Mouse (Mus musculus) right cerebral cortex, postnatal 25 days (tissue): ENCODE measurements around the gene Nfe2.
"Not testable (repeated sequence)": the region's sequence is repeated elsewhere in the genome, so short reads cannot be mapped to it uniquely, and the experiment has no call there.

ENCODE experiments used
- DNase-seq: peaks from one replicate; pipeline ENCODE4 v3.0.0; 2022

The Nfe2 gene

DNA sequence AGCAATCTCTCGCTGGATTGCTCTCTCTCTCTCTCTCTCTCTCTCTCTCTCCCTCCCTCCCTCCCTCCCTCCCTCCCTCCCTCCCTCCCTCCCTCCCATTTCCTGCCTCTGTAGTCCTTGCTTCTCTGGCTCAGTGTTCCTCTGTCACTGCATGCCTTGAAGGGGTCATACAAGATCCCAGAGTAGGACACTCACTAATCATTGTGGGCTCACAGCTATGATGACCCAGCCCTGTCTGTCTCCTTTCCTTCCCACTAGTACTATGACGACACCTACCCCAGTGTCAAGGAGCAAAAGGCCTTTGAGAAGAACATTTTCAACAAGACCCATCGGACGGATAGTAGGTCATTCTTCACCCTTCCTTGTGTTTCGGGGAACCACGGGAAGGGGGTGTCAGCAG lies 32.2 kb upstream of the Nfe2 start:
- no peak for DNase-seq

DNA sequence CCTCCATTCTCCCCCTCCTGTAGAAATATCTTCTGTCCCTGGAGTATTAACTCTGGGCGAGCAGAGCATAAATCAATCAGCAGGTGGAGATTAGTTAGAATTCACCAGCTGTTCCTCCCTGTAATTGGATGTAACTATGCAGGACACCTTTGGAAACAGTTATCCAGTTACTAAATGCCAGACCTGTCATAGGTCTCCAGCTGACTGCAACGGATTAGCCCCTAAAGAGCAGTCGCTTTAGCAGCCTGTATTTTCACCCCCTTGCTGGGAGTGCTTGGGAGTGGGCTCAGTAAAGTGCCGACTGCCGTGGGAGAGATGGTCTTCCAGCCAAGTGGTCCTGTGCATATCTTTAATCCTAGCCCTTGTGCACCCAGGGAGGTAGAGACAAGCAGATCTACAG lies 31.4 kb upstream of the Nfe2 start:
- no peak for DNase-seq

DNA sequence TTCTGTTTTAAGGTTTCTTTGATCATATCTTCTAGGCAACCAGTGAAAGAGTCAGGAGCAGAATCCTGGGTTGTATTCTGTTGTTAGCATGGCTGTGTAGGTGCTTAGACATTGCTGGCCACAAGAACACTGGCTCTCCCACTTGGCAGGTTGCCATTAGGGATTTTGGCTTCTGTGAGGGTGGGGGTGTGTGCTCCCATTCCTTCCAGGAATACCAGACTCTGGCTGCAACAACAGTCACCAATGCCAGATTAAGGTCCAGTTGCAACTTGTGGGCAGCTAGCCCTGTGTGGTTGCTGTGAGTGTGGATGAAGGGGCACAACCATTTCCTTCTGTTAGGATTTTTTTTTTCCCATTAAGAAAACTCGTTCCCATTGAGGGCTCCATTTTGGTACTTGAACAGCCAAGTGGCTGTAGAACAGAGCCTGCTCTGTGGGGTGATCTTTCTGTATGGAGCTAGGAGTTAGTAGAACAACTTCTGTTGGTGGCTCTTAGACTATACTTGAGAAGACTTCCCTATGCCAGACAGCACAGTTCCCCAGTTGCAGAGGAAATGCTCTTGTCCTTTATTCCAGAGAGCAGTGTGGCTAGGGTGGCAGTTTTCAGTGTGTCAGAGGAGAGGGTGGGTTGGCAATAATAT lies 27.7 kb upstream of the Nfe2 start:
- DNase-seq, result no peak

DNA sequence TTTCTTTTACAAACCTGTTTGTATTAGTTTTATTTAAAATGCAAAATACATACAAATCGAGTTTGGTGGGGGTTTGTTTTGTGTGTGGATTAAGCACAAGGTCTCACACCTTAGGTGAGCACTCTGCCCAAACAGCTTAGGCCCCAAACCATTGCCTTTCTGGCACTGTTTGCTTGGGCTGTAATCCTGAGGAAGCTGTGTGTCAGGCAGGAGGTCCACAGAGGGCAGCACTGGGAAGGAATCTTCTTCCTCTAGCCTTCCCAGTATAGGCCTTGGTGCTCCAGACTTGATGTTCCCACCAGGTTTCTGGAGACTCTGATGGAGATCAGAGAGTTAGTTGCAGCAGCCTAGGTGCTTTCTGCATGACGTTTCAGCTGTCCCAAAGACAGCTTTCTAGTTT lies 26.4 kb upstream of the Nfe2 start:
- DNase-seq, result no peak

DNA sequence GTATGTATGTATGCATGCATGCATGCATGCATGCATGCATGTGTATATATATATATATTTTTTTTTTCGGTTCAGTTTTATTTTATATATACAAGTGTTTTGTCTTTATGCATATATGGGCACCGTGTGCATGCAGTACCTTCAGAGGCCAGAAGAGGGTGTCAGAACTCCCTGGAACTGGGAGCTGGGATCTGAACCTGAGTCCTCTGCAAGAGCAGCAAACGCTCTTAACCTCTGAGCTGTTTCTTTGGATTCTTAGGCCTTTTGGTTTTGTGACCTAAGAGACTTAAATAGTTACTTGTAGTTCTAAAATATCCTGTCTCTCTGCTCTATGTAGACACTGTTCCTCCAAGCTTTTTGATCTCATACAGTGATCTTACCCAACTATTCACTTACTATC lies 25.9 kb upstream of the Nfe2 start:
- DNase-seq, result no peak

DNA sequence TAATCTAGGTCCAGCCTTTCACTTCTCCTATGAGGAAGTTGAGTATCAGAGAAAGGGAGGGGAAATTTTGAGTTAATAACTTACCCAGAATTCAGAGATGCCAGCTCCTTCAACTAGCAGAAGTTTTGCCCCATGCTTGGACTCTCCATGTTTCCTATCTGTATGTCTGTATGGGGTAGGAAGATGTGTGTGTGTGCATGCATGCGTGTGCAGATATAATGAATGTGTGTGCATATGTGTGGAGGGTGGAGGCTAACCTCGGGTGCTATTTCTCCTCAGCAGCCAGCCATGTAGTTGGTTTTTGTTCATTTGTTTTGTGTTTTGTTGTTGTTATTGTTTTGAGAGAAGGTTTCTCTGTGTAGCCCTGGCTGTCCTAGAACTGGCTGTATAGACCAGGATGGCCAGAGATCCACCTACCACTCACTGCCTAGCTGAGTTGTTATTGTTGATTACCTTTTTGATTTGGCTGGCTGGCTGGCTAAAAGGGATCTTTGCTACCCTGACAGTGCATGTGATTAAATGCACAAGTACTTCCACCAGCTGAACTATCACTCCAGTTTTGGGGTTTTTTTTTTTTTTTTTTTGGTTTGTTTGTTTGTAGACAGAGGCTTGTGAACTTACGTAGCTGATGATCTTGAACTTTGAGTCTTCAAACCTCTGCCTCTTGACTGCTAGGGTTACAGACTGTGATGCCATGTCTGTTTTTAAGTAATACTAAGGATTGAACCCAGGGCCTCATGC lies 23.4 kb upstream of the Nfe2 start:
- DNase-seq, result no peak

DNA sequence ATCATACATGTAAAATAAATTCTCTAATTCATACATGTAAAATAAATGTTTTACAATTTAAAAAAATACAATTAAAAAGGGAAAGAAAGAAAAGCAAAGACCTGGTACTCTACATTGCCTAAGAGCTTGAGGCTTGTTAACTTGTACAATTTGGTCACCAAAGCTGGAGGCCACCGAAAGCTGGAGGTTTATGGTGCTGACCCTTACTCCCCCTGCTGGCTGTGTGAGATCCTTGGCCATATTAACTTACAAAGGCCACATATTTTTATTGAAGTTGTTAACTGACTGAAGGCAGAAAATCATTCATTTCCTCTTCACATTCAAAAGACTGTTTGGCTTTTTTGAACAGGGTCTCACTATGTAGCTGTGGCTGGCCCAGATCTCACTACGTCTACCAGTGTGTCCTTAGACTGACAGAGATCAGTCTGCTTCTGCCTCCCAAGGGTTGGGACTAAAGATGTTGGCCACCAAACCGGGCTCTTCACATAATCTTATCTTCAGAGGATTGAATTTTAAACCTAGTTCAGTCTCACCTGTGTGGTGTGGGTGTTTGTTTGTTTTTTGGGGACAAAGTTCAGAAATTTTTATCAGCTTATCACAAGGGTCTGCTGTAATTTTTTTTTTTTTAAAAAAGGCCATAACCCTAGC lies 22.7 kb upstream of the Nfe2 start:
- DNase-seq, result no peak

DNA sequence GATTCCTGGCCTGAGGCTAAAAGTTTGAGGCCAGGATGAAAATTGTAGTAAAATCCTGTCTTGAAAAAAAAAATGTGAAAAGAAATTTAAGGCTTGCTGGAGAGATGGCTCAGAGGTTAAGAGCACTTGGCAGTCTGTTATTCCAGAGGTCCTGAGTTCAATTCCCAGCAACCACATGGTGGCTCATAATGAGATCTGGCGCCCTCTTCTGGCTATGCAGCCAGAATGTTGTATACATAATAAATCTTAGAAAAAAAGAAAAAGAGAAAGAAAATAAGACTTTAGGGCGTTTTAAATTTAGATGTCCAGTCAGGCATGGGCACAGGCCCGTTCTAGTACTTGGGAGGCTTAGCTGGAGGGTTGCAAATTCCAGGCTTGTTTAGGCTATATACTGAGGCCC lies 21.5 kb upstream of the Nfe2 start:
- no peak for DNase-seq

DNA sequence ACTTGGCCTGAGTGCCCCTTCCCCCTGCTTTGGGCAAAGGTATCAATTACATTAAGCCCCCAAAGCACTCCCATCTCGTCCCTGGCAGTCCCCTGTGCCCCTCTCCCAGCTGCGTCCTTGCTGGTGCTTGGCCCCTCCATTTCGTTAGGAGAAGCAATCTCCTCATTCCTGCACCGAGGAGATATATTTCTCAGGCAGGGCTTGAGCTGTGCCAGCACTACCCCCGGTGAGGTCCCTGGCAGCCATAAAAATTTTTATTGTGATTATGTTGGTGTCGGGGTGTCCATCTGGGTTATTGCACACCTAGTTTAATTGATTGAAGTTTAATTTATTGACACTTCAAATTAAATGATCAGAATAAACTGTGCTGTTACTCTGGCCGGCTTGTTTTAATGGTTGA lies 19.7 kb upstream of the Nfe2 start:
- DNase-seq, result no peak

DNA sequence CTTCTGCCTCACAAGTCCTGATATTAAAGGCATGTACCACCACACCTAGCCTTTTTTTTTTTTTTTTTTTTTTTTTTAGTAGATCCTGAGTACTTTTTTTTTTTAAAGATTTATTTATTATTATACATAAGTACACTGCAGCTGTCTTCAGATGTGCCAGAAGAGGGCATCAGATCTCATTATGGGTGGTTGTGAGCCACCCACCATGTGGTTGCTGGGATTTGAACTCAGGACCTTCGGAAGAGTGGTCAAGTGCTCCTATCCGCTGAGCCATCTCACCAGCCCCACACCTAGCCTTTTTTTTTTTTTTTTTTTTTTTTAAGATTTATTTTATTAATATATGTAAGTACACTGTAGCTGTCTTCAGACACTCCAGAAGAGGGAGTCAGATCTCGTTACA lies 17.7 kb upstream of the Nfe2 start:
- DNase-seq, result not testable (repeated sequence)

DNA sequence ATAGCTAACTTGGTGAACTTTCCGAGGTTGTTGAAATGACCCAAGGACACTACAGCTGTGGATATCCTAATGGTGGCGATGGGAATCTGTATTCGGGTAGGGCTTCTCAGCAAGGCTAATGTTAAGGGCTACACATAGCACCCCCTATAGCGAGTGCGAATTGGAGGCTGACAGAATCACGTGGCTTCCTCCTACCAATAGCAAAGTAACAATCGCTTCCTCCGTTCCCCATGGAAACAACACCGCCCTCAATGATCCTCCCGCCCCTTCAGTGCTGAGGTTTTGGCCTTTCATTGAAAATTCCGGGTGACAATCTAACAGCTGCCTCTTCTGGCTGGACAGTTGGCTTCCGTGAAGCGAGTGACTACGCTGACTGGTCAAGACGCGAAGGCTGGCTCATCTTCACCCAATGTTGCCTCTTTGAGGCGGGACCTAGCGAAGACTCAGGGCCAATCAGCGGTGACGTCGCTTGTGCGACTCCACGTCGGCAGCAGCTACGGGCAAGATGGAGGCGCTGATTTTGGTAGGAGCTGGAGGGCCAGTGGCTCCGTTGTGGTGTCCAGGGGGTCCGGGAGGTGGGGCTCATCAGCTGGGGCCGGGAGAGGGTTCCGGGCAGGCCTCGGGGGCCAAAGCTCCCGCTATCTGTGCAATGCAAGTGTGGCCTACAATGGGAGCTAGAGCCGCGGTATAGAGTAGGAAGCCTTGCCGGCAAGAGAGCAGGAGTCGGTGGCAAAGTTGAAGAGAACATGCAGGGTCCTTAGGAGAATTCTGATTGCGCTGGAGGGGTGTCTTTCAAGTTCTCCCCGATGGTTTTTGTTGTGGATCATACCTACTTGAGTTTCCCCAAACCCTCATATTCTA lies 14.4 kb upstream of the Nfe2 start, which contains the start of gene Copz1:
Copz1 (plus strand) TSS at position 296 of the 861 bp plus-strand sequence.
- peak; percentile 97 for DNase-seq

DNA sequence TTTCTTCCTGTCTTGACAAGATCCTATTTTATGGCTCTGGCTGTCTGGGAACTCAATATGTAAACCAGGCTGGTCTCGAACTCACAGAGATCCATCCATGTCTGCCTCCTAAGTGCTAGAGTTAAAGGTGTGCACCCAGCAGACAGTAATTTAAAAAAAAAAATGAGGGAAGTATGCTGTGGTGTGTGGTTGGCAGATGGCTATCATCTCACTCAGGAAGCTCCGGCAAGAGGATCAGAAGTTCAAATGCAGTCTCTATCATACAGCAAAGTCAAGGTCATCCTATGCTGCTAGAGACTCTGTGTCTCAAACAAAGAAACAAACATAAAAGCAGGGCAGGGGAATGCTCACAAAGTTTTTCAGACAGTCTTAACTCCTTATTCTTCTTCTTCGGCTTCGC lies 10.7 kb upstream of the Nfe2 start:
- DNase-seq, result no peak

DNA sequence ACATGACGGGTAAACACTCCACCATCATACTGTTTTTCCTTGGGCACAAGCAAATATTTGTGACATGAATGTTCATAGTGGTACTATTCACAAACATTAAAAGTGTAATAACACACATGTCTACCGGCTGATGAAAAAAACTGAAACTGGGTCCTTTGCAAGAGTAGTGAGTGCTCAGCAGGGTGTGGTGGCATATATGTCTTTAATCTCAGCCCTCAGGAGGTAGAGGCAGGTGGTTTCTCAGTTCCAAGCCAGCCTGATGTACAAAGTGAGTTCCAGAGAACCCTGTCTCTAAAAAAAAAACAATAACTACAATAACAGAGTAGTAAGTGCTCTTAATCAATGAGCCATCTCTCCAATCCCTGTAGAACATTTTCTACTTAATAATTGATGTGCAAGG lies 6.6 kb upstream of the Nfe2 start:
- no peak for DNase-seq

DNA sequence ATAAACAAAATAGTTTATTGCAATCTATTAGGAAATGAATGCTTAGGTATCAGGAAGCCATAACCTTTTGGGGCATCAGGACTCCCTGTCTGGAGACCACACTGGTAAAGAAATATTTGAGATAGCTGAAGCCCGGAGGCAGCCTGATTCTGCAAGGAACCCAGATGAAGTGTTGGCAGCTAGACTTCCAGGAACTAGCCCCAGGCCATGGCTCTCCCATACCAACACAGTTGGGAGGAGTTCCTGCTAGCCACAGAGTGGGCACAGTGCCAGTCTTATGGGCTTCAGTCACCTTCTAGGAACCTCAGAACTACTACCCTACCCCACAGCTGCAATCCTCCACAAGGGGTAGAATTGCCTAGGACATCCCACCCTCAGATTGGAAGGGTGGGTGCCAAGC lies 1.8 kb upstream of the Nfe2 start:
- no peak for DNase-seq

DNA sequence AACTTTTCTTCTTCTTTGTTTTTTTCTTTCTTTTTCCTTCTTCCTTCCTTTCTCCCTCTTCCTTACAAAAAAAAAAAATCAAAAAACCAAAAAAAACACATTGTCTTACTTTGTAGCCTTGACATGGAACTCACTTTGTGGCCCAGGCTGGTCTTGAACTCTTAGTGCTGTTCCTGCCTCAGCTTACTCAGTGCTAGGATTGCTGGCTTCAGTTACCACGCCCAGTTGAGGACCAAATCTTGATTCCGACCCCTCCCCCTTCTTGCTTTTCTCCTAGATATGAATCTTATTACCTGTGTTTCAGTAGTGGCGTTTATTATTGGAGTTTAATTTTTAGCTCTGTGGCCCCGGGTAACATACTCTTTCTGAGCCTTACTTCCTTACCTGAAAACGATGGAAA lies 959 bp upstream of the Nfe2 start:
- no peak for DNase-seq

DNA sequence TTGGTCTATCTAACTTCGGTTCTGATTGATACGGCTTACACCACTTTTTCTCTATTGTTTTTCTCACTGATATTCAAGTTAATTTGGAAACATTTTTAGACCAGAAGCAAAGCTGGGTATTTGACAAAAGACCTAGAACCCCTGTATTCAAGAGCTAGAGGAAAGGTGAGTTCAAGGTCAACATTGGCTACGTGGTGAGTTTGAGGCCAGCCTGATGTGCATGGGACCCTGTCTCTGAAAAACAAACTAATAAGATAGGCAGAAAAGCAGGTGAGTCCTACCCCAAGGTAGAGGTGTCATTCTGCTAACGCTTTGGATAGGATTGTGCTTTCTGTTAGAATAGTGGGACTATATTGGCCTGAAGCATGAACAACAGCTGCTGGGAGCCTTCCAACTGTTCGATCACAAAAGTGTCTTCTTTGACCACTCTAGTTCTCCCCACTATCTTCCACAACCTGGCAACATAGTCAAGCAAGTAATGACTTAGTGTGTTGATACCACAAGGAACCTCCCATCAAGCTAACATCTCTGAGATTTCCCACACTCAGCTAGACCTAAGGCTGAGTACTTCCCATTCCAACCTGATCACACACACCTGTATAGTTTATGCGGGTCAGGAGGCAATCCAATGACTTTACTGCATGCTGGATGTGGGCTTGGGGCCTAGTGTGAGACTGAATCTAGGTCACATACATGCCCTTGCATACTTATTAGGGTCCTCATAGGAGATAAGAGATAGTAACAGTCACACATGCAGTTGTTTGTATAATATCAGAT lies 1.8 kb downstream of the Nfe2 start:
- DNase-seq, result no peak

DNA sequence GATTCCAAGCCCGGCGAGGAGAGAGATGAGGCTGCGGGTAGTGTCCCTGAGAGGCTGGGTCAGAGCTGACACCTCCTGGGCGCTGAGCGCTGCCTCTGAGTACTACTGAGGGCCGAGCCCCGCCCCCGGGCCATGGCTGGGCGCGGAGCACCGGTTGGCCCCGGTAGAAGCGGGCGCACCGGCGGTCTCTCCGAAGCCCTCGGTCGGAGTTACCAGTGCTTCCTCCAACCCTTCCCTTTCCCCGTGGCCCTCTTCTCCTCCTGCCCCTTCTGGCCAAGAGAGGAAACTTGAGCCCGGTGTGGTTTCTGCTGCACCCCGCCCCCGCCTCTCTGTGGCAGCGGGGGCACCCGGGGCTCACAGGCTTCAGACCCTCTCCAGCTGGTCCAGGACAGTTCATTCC lies 3.0 kb downstream of the Nfe2 start:
- peak; percentile 7 for DNase-seq

DNA sequence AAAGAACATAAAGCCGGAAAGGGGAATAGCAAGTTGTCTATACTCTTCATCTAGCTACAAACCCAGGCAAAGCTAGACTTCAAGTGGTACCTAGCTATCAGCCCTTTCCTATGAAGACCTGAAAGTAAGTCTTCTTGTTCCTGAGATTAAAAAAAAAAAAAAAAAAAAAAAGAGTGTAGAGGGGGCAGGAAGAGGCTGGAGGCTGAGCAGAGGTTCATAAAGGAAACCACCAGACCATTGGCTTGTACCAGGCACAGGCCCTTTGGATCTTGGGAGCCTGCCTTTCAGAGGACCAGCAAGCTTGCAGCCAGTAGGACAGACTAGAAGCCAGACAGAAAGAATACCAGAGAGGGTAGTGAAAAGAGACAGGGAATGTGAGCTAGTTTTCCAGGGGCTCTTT lies 4.9 kb downstream of the Nfe2 start:
- DNase-seq, result no peak

DNA sequence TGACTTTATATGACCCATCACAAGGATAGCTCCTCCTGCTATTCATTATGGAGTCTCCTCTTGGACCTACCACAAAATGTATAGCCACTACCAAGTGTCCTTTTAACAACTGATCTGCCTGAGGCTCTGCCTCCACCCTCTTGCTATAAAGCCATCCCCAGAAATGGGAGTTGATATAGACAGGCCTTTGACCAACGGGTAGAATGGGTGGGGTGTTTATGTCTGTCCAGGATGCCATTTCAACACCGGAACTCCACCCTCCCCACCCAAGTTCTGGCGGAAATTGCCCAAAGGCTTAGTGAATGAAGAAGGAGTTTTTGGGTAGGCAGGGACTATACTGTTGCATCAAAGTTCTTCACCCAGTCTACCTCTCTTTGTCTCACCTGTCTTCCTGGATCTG lies 5.5 kb downstream of the Nfe2 start:
- no peak for DNase-seq

DNA sequence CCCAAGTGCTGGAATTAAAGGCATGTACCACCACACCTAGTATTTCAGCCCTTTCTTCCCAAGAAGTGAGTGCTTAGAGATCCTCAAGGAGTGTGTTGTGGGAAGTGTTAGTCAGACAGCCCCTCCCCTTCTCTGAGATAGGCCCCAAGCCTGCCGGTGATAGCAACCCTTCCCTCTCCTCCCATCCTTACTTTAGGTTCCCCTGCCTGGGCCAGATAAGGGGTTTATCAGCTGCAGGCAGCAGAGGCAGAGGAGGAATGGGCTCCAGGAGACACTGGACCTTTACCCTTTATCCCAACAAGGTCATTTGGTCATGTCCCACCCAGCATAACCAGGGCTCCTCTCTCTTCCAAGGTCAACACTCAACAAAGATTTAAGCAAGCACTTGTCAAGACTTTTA lies 6.6 kb downstream of the Nfe2 start:
- DNase-seq, result no peak

DNA sequence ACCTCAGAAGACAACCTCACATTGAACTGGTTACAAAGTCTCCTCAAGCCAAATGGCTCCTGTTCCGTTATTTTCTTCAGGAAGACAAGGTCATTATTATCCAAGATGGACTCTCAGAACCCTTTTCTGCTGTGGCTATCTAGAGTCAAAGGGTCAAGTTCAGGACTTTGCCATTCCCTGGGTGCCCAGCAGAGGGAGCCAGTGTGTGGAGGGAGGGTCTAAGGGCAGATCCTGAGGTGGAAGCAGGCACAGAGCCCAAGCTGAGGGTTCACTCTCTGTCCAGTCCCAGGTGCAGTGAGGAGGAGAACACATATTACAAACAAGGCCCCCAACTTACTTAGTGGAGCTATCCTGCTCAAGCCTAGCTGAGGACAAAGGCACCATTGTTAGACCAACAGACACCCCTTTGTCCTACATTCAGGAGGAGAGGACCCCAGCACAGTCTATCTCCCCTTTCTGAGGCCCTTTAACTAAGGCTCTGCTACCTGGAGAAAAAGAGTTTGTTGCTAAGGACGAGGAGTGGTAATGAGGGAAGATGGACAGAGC lies 7.9 kb downstream of the Nfe2 start:
- DNase-seq, result peak; percentile 21

DNA sequence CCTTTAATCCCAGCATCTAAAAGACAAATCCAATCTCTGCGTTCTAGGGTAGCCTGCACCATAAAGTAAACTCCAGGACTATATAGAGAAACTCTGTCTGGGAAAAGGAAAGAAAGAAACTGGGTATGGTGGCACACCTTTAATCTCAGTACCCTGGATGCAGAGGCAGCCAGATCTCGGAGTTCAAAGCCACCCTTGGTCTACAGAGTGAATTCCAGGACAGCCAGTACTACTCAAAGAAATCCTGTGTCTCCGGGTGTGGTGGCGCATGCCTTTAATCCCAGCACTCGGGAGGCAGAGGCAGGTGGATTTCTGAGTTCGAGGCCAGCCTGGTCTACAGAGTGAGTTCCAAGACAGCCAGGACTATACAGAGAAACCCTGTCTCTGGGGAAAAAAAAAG lies 8.7 kb downstream of the Nfe2 start:
- not testable (repeated sequence) for DNase-seq
